Mouse (Mus musculus): ENCODE results near the gene Tpte. TPM values are rescaled to one million over a fixed set of nuclear protein-coding genes. Genes with fewer than 3 reads are reported as not detected.

The Tpte gene
- polyA plus RNA-seq, 1 experiment, result not detected

DNA sequence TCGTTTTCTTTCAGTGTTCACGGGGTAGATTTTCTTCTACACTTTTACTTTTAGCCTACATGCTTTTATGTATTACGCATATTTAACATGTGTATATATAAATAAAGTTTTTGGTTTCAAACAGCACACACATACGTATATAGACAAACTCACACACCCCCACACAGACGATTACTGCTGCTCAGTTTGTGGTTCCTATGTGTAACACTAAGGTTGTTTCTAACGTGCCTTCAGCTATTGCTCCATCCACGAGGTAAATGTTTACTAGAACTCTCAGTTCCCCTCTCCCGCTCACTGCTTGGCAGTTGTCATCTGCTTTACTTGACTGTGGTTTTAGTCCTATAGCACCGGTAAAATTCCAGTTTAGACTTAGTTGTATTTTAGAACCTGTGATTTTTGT is 34.2 kb upstream of the Tpte start:
- Histone ChIP-seq H3K4me3 (no peak overlapping the region), H3K27me3 (ENCODE audit: control insufficient read depth, insufficient read depth, insufficient read length) (peaks cover 4% of the 10 kb centered on the region), H3K79me2 (ENCODE audit: control insufficient read depth, insufficient read depth) (no peaks in the 10 kb centered on the region), H3K4me2 (ENCODE audit: low read depth) (no peak overlapping the region), H3ac (ENCODE audit: control insufficient read depth, insufficient read length) (no peak overlapping the region), H3K36me3 (ENCODE audit: control insufficient read depth, insufficient read depth) (no peaks in the 10 kb centered on the region)
- no peak for TF ChIP-seq POLR2A (IDR thresholded peaks at IDR 0.05; ENCODE audit: insufficient read length, low read depth)
- TF ChIP-seq TCF3 (IDR thresholded peaks at IDR 0.05; ENCODE audit: insufficient read length, low read depth), result no peak
- no peak for TF ChIP-seq E2F4 (IDR thresholded peaks at IDR 0.05; ENCODE audit: insufficient read depth)
- no peak for TF ChIP-seq POLR2AphosphoS2 (IDR thresholded peaks at IDR 0.05; ENCODE audit: insufficient read length, low read depth)
- TF ChIP-seq MAX (IDR thresholded peaks at IDR 0.05; ENCODE audit: low read depth), result no peak
- no peak for TF ChIP-seq REST (IDR thresholded peaks at IDR 0.05; ENCODE audit: insufficient read depth, insufficient read length)
- no peak for TF ChIP-seq SRF (IDR thresholded peaks at IDR 0.05; ENCODE audit: control insufficient read depth, insufficient read length, low read depth)
- TF ChIP-seq MYOG (IDR thresholded peaks at IDR 0.05; ENCODE audit: control insufficient read depth in 1 of 3, insufficient read depth in 1 of 3, insufficient read length in 2 of 3, low read depth in 2 of 3), result no peak
- no peak for TF ChIP-seq CEBPB (IDR thresholded peaks at IDR 0.05; ENCODE audit: insufficient read depth, poor library complexity, severe bottlenecking)
- no peak for TF ChIP-seq MYOD1 (IDR thresholded peaks at IDR 0.05; ENCODE audit: control insufficient read depth in 1 of 3, insufficient read length in 2 of 3, low read depth in 2 of 3)
- TF ChIP-seq USF1 (IDR thresholded peaks at IDR 0.05; ENCODE audit: low read depth), result no peak
- no peak for TF ChIP-seq TCF12 (IDR thresholded peaks at IDR 0.05; ENCODE audit: insufficient read depth, poor library complexity, severe bottlenecking)

GRCm38 (mm10) chr8:22258946-22259450 is 24.2 kb upstream of the Tpte start:
- H3K79me2 ChIP-seq (ENCODE audit: control insufficient read depth, insufficient read depth), result no peaks in the 10 kb centered on the region
- H3K4me2 ChIP-seq (ENCODE audit: low read depth), result no peak overlapping the region
- H3K27me3 ChIP-seq (ENCODE audit: control insufficient read depth, insufficient read depth, insufficient read length), result no peaks in the 10 kb centered on the region
- no peaks in the 10 kb centered on the region for H3K36me3 ChIP-seq (ENCODE audit: control insufficient read depth, insufficient read depth)
- no peak for TF ChIP-seq USF1 (IDR thresholded peaks at IDR 0.05; ENCODE audit: low read depth)
- no peak for TF ChIP-seq TCF3 (IDR thresholded peaks at IDR 0.05; ENCODE audit: insufficient read length, low read depth)
- TF ChIP-seq CEBPB (IDR thresholded peaks at IDR 0.05; ENCODE audit: insufficient read depth, poor library complexity, severe bottlenecking), result no peak
- TF ChIP-seq TCF12 (IDR thresholded peaks at IDR 0.05; ENCODE audit: insufficient read depth, poor library complexity, severe bottlenecking), result no peak
- TF ChIP-seq MYOD1 (IDR thresholded peaks at IDR 0.05; ENCODE audit: control insufficient read depth in 1 of 3, insufficient read length in 2 of 3, low read depth in 2 of 3), result no peak
- no peak for TF ChIP-seq MYOG (IDR thresholded peaks at IDR 0.05; ENCODE audit: control insufficient read depth in 1 of 3, insufficient read depth in 1 of 3, insufficient read length in 2 of 3, low read depth in 2 of 3)
- TF ChIP-seq E2F4 (IDR thresholded peaks at IDR 0.05; ENCODE audit: insufficient read depth), result no peak
- TF ChIP-seq SRF (IDR thresholded peaks at IDR 0.05; ENCODE audit: control insufficient read depth, insufficient read length, low read depth), result no peak
- no peak for TF ChIP-seq REST (IDR thresholded peaks at IDR 0.05; ENCODE audit: insufficient read depth, insufficient read length)
- TF ChIP-seq POLR2AphosphoS2 (IDR thresholded peaks at IDR 0.05; ENCODE audit: insufficient read length, low read depth), result no peak
- no peak for TF ChIP-seq POLR2A (IDR thresholded peaks at IDR 0.05; ENCODE audit: insufficient read length, low read depth)
- TF ChIP-seq MAX (IDR thresholded peaks at IDR 0.05; ENCODE audit: low read depth), result no peak
- no peak overlapping the region for H3K4me3 ChIP-seq
- no peak overlapping the region for H3ac ChIP-seq (ENCODE audit: control insufficient read depth, insufficient read length)

DNA sequence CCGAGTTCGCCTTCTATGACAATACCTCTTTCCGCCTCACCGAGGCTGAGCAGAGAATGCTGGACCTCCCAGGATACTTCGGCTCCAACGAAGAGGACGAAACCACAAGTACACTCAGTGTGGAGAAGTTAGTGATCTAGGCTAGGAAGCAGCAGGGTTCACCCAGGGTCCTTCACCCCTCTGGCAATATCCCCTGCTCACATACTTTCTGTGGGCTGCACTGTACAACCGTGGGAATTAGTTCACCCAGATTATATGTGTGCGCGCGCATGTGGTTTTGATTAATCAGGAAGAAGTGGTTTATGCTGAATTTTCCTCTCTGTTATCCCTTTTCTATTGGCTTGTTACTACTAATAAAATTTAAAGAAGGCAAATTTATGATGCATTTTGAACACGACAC is 23.7 kb upstream of the Tpte start:
- H3K79me2 ChIP-seq (ENCODE audit: control insufficient read depth, insufficient read depth), result no peaks in the 10 kb centered on the region
- no peaks in the 10 kb centered on the region for H3K27me3 ChIP-seq (ENCODE audit: control insufficient read depth, insufficient read depth, insufficient read length)
- TF ChIP-seq CEBPB (IDR thresholded peaks at IDR 0.05; ENCODE audit: insufficient read depth, poor library complexity, severe bottlenecking), result no peak
- no peak for TF ChIP-seq TCF12 (IDR thresholded peaks at IDR 0.05; ENCODE audit: insufficient read depth, poor library complexity, severe bottlenecking)
- no peak for TF ChIP-seq MYOD1 (IDR thresholded peaks at IDR 0.05; ENCODE audit: control insufficient read depth in 1 of 3, insufficient read length in 2 of 3, low read depth in 2 of 3)
- TF ChIP-seq MAX (IDR thresholded peaks at IDR 0.05; ENCODE audit: low read depth), result no peak
- no peak for TF ChIP-seq E2F4 (IDR thresholded peaks at IDR 0.05; ENCODE audit: insufficient read depth)
- no peak for TF ChIP-seq USF1 (IDR thresholded peaks at IDR 0.05; ENCODE audit: low read depth)
- no peak for TF ChIP-seq POLR2AphosphoS2 (IDR thresholded peaks at IDR 0.05; ENCODE audit: insufficient read length, low read depth)
- TF ChIP-seq POLR2A (IDR thresholded peaks at IDR 0.05; ENCODE audit: insufficient read length, low read depth), result no peak
- TF ChIP-seq TCF3 (IDR thresholded peaks at IDR 0.05; ENCODE audit: insufficient read length, low read depth), result no peak
- TF ChIP-seq MYOG (IDR thresholded peaks at IDR 0.05; ENCODE audit: control insufficient read depth in 1 of 3, insufficient read depth in 1 of 3, insufficient read length in 2 of 3, low read depth in 2 of 3), result no peak
- no peak for TF ChIP-seq REST (IDR thresholded peaks at IDR 0.05; ENCODE audit: insufficient read depth, insufficient read length)
- no peak for TF ChIP-seq SRF (IDR thresholded peaks at IDR 0.05; ENCODE audit: control insufficient read depth, insufficient read length, low read depth)
- H3K36me3 ChIP-seq (ENCODE audit: control insufficient read depth, insufficient read depth), result no peaks in the 10 kb centered on the region
- no peak overlapping the region for H3ac ChIP-seq (ENCODE audit: control insufficient read depth, insufficient read length)
- no peak overlapping the region for H3K4me2 ChIP-seq (ENCODE audit: low read depth)
- no peak overlapping the region for H3K4me3 ChIP-seq

DNA sequence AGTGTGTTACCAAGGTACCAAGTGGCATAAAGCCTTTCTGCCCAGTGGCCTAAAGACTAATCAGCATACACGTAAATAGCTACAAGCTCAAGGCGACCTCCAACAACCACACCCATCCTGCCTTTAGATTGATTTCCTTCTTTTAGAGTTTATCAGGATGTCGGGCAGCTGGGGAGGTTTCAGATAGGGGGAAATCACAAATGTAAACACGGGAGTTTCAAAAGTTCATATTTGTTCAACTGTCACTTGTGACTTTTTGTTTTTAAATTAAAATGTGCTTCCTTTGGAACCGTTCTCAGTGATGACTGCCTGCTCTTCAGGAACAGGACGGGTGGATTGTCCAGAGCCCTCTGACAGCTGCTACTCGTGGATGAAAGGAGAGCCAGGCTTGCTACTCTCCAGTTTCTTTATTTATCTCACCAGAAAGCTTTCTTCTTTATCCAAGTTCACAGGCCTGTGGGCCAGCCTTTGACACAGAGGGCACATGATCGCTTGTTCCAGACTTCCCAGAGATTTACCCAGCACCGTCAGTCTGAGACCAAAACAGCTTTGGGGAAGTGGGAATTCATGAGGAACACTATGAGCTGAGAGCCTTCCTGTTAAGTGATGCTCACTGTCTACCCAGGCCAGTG is 23.0 kb upstream of the Tpte start:
- Histone ChIP-seq H3K79me2 (ENCODE audit: control insufficient read depth, insufficient read depth) (no peaks in the 10 kb centered on the region), H3K27me3 (ENCODE audit: control insufficient read depth, insufficient read depth, insufficient read length) (no peaks in the 10 kb centered on the region)

More for the DNA sequence above, 23.0 kb upstream of the Tpte start:
- H3ac ChIP-seq (ENCODE audit: control insufficient read depth, insufficient read length), result no peak overlapping the region
- no peak overlapping the region for H3K4me3 ChIP-seq
- TF ChIP-seq MYOG (IDR thresholded peaks at IDR 0.05; ENCODE audit: control insufficient read depth in 1 of 3, insufficient read depth in 1 of 3, insufficient read length in 2 of 3, low read depth in 2 of 3) (no peak), E2F4 (IDR thresholded peaks at IDR 0.05; ENCODE audit: insufficient read depth) (no peak), SRF (IDR thresholded peaks at IDR 0.05; ENCODE audit: control insufficient read depth, insufficient read length, low read depth) (no peak), USF1 (IDR thresholded peaks at IDR 0.05; ENCODE audit: low read depth) (no peak), TCF12 (IDR thresholded peaks at IDR 0.05; ENCODE audit: insufficient read depth, poor library complexity, severe bottlenecking) (no peak), POLR2A (IDR thresholded peaks at IDR 0.05; ENCODE audit: insufficient read length, low read depth) (no peak), MYOD1 (IDR thresholded peaks at IDR 0.05; ENCODE audit: control insufficient read depth in 1 of 3, insufficient read length in 2 of 3, low read depth in 2 of 3) (no peak), CEBPB (IDR thresholded peaks at IDR 0.05; ENCODE audit: insufficient read depth, poor library complexity, severe bottlenecking) (no peak), TCF3 (IDR thresholded peaks at IDR 0.05; ENCODE audit: insufficient read length, low read depth) (no peak), REST (IDR thresholded peaks at IDR 0.05; ENCODE audit: insufficient read depth, insufficient read length) (no peak), POLR2AphosphoS2 (IDR thresholded peaks at IDR 0.05; ENCODE audit: insufficient read length, low read depth) (no peak), MAX (IDR thresholded peaks at IDR 0.05; ENCODE audit: low read depth) (no peak)
- no peaks in the 10 kb centered on the region for H3K36me3 ChIP-seq (ENCODE audit: control insufficient read depth, insufficient read depth)
- H3K4me2 ChIP-seq (ENCODE audit: low read depth), result no peak overlapping the region
